Mouse (Mus musculus) embryonic facial prominence, embryonic 10.5 days (tissue): Measurements from ENCODE around the gene Car14. TPM values are rescaled to one million over a fixed set of nuclear protein-coding genes. Genes with fewer than 3 reads are reported as not detected.
A peak's percentile ranks its signal among the peaks of the same experiment; 100 is the strongest.
"Not testable (repeated sequence)": the region's sequence is repeated elsewhere in the genome, so short reads cannot be mapped to it uniquely, and the experiment has no call there.

Experiments
- DNase-seq: peaks from one replicate; pipeline ENCODE4 v3.0.0-alpha.2; 2017; ENCODE audit warnings: low spot score
- H3K27ac ChIP-seq: fragments of 300-500 bp; sonication (generic); replicated peaks from 2 replicates; pipeline ENCODE4 v1.5.1; 2016; ENCODE audit warnings: mild to moderate bottlenecking
- H3K27me3 ChIP-seq: fragments of 300-500 bp; sonication (generic); replicated peaks from 2 replicates; pipeline ENCODE4 v1.6.1; 2016; ENCODE audit warnings: low read depth, mild to moderate bottlenecking; ENCODE audit not compliant: poor library complexity, severe bottlenecking
- H3K36me3 ChIP-seq: fragments of 300-500 bp; sonication (generic); replicated peaks from 2 replicates; pipeline ENCODE4 v1.6.1; 2016; ENCODE audit warnings: mild to moderate bottlenecking, moderate library complexity
- H3K4me1 ChIP-seq: fragments of 300-500 bp; sonication (generic); 2 replicates; pipeline ENCODE4 v1.6.1; 2016
- H3K4me3 ChIP-seq: fragments of 300-500 bp; sonication (generic); 2 replicates; pipeline ENCODE4 v1.5.1; 2016; ENCODE audit warnings: mild to moderate bottlenecking, moderate library complexity
- H3K9me3 ChIP-seq: fragments of 300-500 bp; sonication (generic); 2 replicates; pipeline ENCODE4 v1.6.1; 2016; ENCODE audit warnings: mild to moderate bottlenecking
- WGBS: fragments of 180-500 bp; shearing (Covaris S2); methylation state at CpG from one replicate; pipeline ENCODE4 v1.1.7; 2016; 5-methylcytosine and 5-hydroxymethylcytosine counted together
- polyA plus RNA-seq: library from polyadenylated mRNA; unstranded; fragments of >200 nt; fragmentation: Nextera tagmentation; extraction: Ambion mirVana; gene quantifications from 2 replicates; pipeline ENCODE4 v1.2.1, GENCODE M21; 2016

Gene Car14
- polyA plus RNA-seq, 1 experiment from 2014 or later = 120 TPM

GRCm38 (mm10) chr3:95858278-95858677 lies 46.2 kb downstream of the Car14 start:
- 84% methylated on average over 3 of the region's 3 CpGs for WGBS

DNA sequence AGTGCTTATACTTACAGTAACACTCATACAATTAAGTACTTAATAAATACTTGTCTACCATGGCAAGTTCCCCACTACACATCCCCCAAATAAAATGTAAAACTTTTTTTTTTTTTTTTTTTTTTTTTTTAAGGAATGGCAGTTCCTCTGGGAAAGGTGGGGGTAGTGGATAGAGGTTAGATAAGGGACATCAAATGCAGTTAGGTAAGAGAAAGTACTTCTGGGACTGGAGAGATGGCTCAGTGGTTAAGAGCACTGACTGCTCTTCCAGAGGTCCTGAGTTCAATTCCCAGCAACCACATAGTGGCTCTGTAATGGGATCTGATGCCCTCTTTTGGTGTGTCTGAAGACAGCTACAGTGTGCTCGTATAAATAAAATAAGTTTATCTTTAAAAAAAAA lies 47.4 kb downstream of the Car14 start:
- DNase-seq, H3K27ac ChIP-seq, H3K4me3 ChIP-seq, H3K9me3 ChIP-seq, H3K4me1 ChIP-seq, H3K27me3 ChIP-seq: not testable (repeated sequence)
- WGBS = 83% methylated on average over 1 of the region's 1 CpGs
- peaks cover 27% of the 10 kb centered on the region for H3K36me3 ChIP-seq

More at GRCm38 (mm10) chr3:95858278-95858677, 46.2 kb downstream of the Car14 start:
- H3K36me3 ChIP-seq = peaks cover 25% of the 10 kb centered on the region
- H3K9me3 ChIP-seq, H3K4me3 ChIP-seq, H3K4me1 ChIP-seq, H3K27me3 ChIP-seq, DNase-seq, H3K27ac ChIP-seq: not testable (repeated sequence)

GRCm38 (mm10) chr3:95856115-95856514 lies 48.4 kb downstream of the Car14 start:
- DNase-seq = no peak
- WGBS = 26% methylated on average over 7 of the region's 7 CpGs
- peak overlapping the region; percentile 91 for H3K27ac ChIP-seq
- peaks cover 27% of the 10 kb centered on the region for H3K36me3 ChIP-seq
- no peaks in the 10 kb centered on the region for H3K27me3 ChIP-seq
- H3K4me1 ChIP-seq = peaks cover 8% of the 10 kb centered on the region
- H3K4me3 ChIP-seq = peak overlapping the region; percentile 78
- H3K9me3 ChIP-seq = no peaks in the 10 kb centered on the region

GRCm38 (mm10) chr3:95855502-95856089 lies 48.9 kb downstream of the Car14 start, which contains the start of gene Prpf3:
Gene Prpf3 (minus strand): TSS chr3:95855885.
- no peaks in the 10 kb centered on the region for H3K27me3 ChIP-seq
- peak within 1 kb of the TSS; percentile 91 for H3K27ac ChIP-seq
- H3K36me3 ChIP-seq = peaks cover 32% of the 10 kb centered on the region
- peak; percentile 95 for DNase-seq
- WGBS = under 1% methylated on average over 56 of the region's 56 CpGs
- H3K9me3 ChIP-seq = no peaks in the 10 kb centered on the region
- H3K4me3 ChIP-seq = peak within 1 kb of the TSS; percentile 78
- H3K4me1 ChIP-seq = peaks cover 8% of the 10 kb centered on the region

DNA sequence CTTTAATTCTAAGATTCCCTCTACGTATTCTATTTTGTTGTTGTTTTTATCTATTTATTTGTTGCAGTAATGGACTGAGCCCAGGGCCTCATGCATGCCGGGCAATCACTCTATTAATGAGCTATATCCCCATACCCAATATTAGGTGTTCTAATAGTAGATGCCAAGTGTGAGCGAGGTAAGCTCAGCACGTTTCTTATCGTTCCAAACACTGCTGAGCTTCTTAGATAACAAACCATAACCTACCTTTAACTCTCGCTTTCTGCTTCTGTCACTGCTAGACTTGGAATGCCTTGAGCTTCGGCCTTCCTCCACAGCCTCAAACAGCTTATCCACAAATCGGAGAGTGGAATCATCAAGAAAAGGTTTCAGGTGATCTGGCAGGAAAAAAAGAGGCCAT lies 53.2 kb downstream of the Car14 start:
- no peak overlapping the region for H3K27ac ChIP-seq
- H3K9me3 ChIP-seq = no peaks in the 10 kb centered on the region
- no peaks in the 10 kb centered on the region for H3K27me3 ChIP-seq
- WGBS = 93% methylated on average over 8 of the region's 8 CpGs
- no peak overlapping the region for H3K4me3 ChIP-seq
- peaks cover 74% of the 10 kb centered on the region for H3K36me3 ChIP-seq
- DNase-seq = no peak
- H3K4me1 ChIP-seq = peaks cover 8% of the 10 kb centered on the region

GRCm38 (mm10) chr3:95850611-95851010 lies 53.9 kb downstream of the Car14 start:
- H3K4me1 ChIP-seq = peaks cover 8% of the 10 kb centered on the region
- no peak overlapping the region for H3K27ac ChIP-seq
- H3K4me3 ChIP-seq = no peak overlapping the region
- peaks cover 82% of the 10 kb centered on the region for H3K36me3 ChIP-seq
- no peak for DNase-seq
- 82% methylated on average over 4 of the region's 4 CpGs for WGBS
- no peaks in the 10 kb centered on the region for H3K27me3 ChIP-seq
- H3K9me3 ChIP-seq = no peaks in the 10 kb centered on the region

Other genes starting within 250 kb of the Car14 start
- gene Mcl1, start 245.9 kb downstream of the Car14 start, polyA plus RNA-seq = 49.5 and 50.0 TPM in 2 replicates
- 1.00 and 1.6 TPM in 2 replicates for gene Adamtsl4, start 216.8 kb downstream of the Car14 start, polyA plus RNA-seq
- gene Ecm1, start 165.1 kb downstream of the Car14 start, polyA plus RNA-seq = 9.7 and 10.9 TPM in 2 replicates
- gene Tars2, start 144.5 kb downstream of the Car14 start, polyA plus RNA-seq = 65.5 and 71.5 TPM in 2 replicates
- 24.0 and 25.7 TPM in 2 replicates for gene Rprd2, start 85.8 kb downstream of the Car14 start, polyA plus RNA-seq
- gene Prpf3, start 48.8 kb downstream of the Car14 start, polyA plus RNA-seq = 74.5 and 75.6 TPM in 2 replicates
- 374 and 377 TPM in 2 replicates for gene Mrps21, start 33.2 kb downstream of the Car14 start, polyA plus RNA-seq
- 11.5 and 13.4 TPM in 2 replicates for gene Ciart, start 22.4 kb downstream of the Car14 start, polyA plus RNA-seq
- gene BC028528, start 12.7 kb downstream of the Car14 start, polyA plus RNA-seq = 7.6 and 10.2 TPM in 2 replicates
- gene Aph1a, start 10.7 kb downstream of the Car14 start, polyA plus RNA-seq = 33.4 and 36.1 TPM in 2 replicates
- gene Anp32e, start 24.6 kb upstream of the Car14 start, polyA plus RNA-seq = 369 and 371 TPM in 2 replicates
- gene Plekho1, start 91.3 kb upstream of the Car14 start, polyA plus RNA-seq = 73.2 and 78.5 TPM in 2 replicates
- 22.4 and 26.5 TPM in 2 replicates for gene Vps45, start 153.8 kb upstream of the Car14 start, polyA plus RNA-seq
- 20.8 and 21.7 TPM in 2 replicates for gene Otud7b, start 199.8 kb upstream of the Car14 start, polyA plus RNA-seq